Mouse (Mus musculus): ENCODE data around the gene Rnf180.
"Not testable (repeated sequence)": the region's sequence is repeated elsewhere in the genome, so short reads cannot be mapped to it uniquely, and the experiment has no call there.

Gene Rnf180

GRCm38 (mm10) chr13:105294715-105295114 is at the start of gene Rnf180:
Rnf180 (minus strand) TSS chr13:105294815.
- in situ Hi-C loops (cut with MboI), result no loop called here

- in situ Hi-C loops (cut with MboI), result no loop called here
Observed at GRCm38 (mm10) chr13:105331199-105331968, 36.8 kb upstream of the Rnf180 start.

GRCm38 (mm10) chr13:105326946-105327345 is 32.3 kb upstream of the Rnf180 start:
- in situ Hi-C loops (cut with MboI), result no loop called here

- in situ Hi-C loops (cut with MboI), result no loop called here
Observed at GRCm38 (mm10) chr13:105316926-105317325, 22.3 kb upstream of the Rnf180 start.

GRCm38 (mm10) chr13:105316009-105316408 is 21.4 kb upstream of the Rnf180 start:
- in situ Hi-C loops (cut with MboI), result no loop called here

GRCm38 (mm10) chr13:105312763-105313162 is 18.1 kb upstream of the Rnf180 start:
- in situ Hi-C loops (cut with MboI), result no loop called here

- in situ Hi-C loops (cut with MboI), result not testable (repeated sequence)
Observed at GRCm38 (mm10) chr13:105310562-105310961, 15.9 kb upstream of the Rnf180 start.

GRCm38 (mm10) chr13:105305513-105305912 is 10.9 kb upstream of the Rnf180 start:
- in situ Hi-C loops (cut with MboI), result no loop called here

GRCm38 (mm10) chr13:105304054-105304453 is 9.4 kb upstream of the Rnf180 start:
- in situ Hi-C loops (cut with MboI), result no loop called here

- in situ Hi-C loops (cut with MboI), result no loop called here
Observed at GRCm38 (mm10) chr13:105300009-105300346, 5.4 kb upstream of the Rnf180 start.

GRCm38 (mm10) chr13:105299162-105300008 is 4.8 kb upstream of the Rnf180 start:
- in situ Hi-C loops (cut with MboI), result no loop called here

- in situ Hi-C loops (cut with MboI), result no loop called here
Observed at GRCm38 (mm10) chr13:105293781-105294667, 591 bp downstream of the Rnf180 start.

- in situ Hi-C loops (cut with MboI), result no loop called here
Observed at GRCm38 (mm10) chr13:105291816-105292215, 2.8 kb downstream of the Rnf180 start.

- in situ Hi-C loops (cut with MboI), result no loop called here
Observed at GRCm38 (mm10) chr13:105290594-105290993, 4.0 kb downstream of the Rnf180 start.

- in situ Hi-C loops (cut with MboI), result no loop called here
Observed at GRCm38 (mm10) chr13:105290021-105290420, 4.6 kb downstream of the Rnf180 start.

- in situ Hi-C loops (cut with MboI), result no loop called here
Observed at GRCm38 (mm10) chr13:105279397-105280018, 15.1 kb downstream of the Rnf180 start.

- in situ Hi-C loops (cut with MboI), result no loop called here
Observed at GRCm38 (mm10) chr13:105270394-105271094, 24.1 kb downstream of the Rnf180 start.

GRCm38 (mm10) chr13:105267464-105267863 is 27.2 kb downstream of the Rnf180 start:
- in situ Hi-C loops (cut with MboI), result no loop called here

- in situ Hi-C loops (cut with MboI), result no loop called here
Observed at GRCm38 (mm10) chr13:105266746-105267145, 27.9 kb downstream of the Rnf180 start.

GRCm38 (mm10) chr13:105256757-105257433 is 37.7 kb downstream of the Rnf180 start:
- in situ Hi-C loops (cut with MboI), result no loop called here

Data from mature B cell (primary cell).